Mouse (Mus musculus) Muller cell, postnatal 12 days (primary cell): ENCODE data around the gene Cd209f.
"Not testable (repeated sequence)": the region's sequence is repeated elsewhere in the genome, so short reads cannot be mapped to it uniquely, and the experiment has no call there.

ENCODE experiments used
- DNase-seq: peaks from one replicate; pipeline ENCODE4 v3.0.0-alpha.2; 2015; ENCODE audit errors: inconsistent ontology term

The Cd209f gene

GRCm38 (mm10) chr8:4105735-4106134 is at the start of gene Cd209f:
Gene Cd209f, minus strand, starts transcription at chr8:4105835.
- DNase-seq, result not testable (repeated sequence)

GRCm38 (mm10) chr8:4154878-4155277 is 49.2 kb upstream of the Cd209f start:
- DNase-seq, result no peak

DNA sequence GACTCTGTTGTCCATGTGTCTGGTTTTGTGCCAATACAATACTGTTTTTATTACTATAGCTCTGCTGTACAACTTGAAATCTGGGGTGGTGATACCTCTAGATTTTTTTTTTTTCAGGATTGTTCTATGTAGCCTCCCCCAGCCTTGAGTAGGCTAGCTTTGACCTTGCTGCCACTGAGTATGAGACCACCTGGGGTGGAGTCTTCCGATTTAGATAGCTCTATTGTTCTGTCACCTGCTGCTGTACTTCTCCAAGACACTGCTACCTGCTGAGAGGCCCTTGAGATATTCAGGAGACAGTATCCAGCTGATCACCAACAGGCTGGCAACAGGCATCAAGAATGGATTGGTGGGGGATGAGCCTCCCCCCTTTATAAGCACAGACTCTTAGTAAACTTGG is 41.6 kb upstream of the Cd209f start:
- DNase-seq, result no peak

- no peak for DNase-seq
Observed at GRCm38 (mm10) chr8:4141721-4142120, 36.1 kb upstream of the Cd209f start.

- DNase-seq, result peak; percentile 74
Observed at GRCm38 (mm10) chr8:4139660-4140646, 34.3 kb upstream of the Cd209f start.

GRCm38 (mm10) chr8:4133798-4134197 is 28.2 kb upstream of the Cd209f start, which contains the start of gene Cd209g:
Gene Cd209g, plus strand, starts transcription at chr8:4134098.
- no peak for DNase-seq

DNA sequence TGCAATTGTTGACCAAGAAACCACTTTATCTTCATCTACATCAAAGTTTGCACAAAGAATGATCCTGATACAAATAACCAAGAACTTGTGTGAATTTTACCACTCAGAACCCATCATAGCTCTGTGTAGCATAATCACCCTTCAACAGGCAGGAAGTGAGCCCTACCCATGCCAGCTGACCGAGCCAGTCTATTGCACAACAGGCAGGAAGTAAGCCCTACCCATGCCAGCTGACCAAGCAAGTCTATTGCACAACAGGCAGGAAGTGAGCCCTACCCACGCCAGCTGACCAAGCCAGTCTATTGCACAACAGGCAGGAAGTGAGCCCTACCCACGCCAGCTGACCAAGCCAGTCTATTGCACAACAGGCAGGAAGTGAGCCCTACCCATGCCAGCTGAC is 17.1 kb downstream of the Cd209f start:
- not testable (repeated sequence) for DNase-seq

GRCm38 (mm10) chr8:4087180-4087722 is 18.4 kb downstream of the Cd209f start:
- DNase-seq, result not testable (repeated sequence)
